Mouse (Mus musculus) kidney, adult 2 months (tissue): ENCODE measurements around the gene Satb2.

ENCODE experiments used
- CTCF ChIP-seq: fragments of 200-500 bp; conservative IDR thresholded peaks from 2 replicates; pipeline ENCODE4 v1.5.1; 2011; ENCODE audit warnings: low read depth, mild to moderate bottlenecking, control low read depth, low read length, moderate library complexity, mixed read lengths; ENCODE audit not compliant: insufficient read depth, insufficient read length
- POLR2A ChIP-seq: fragments of 200-500 bp; IDR thresholded peaks from one replicate; pipeline ENCODE4 v1.6.1; 2011; ENCODE audit warnings: low read depth, low read length, control low read depth

DNA sequence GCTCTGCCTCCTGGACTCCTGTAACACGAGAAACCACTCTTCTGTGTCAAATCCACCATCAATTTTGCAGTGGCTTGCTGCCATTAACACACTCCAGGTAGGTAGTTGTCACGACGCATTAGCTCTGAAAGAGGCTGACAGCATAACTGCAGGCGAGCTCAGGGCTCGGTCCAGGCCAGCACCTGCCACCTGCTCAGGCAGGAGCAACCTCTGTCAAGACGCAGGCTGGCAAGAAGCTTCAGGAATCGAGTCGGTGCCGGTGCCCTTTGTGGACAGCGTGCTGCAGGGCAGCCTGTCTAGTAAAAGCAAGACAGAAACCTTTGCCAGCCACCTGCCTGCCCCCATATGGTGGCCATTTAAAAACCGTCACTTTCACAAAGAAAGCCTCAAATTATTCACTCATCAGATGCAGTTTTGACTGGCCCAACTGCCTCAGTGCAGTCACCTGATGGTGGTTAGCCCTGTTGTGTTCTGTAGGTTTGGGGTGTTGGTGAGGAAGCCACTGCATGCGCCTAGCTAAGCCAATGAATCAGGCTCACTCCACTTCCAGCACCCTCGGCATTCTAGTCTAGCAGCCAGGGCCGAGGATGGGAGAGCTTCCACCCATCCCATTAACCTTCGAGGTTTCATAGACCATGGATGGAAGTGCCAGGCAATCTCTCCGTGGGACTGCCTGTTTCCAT, 228.7 kb downstream of the Satb2 start:
- TF ChIP-seq POLR2A (no peak), CTCF (no peak)
